Mouse (Mus musculus): ENCODE results near the gene Senp1. TPM values are rescaled to one million over a fixed set of nuclear protein-coding genes. Genes with fewer than 3 reads are reported as not detected.

The Senp1 gene
- polyA plus RNA-seq, 1 experiment from 2014 or later = 28.6 TPM

DNA sequence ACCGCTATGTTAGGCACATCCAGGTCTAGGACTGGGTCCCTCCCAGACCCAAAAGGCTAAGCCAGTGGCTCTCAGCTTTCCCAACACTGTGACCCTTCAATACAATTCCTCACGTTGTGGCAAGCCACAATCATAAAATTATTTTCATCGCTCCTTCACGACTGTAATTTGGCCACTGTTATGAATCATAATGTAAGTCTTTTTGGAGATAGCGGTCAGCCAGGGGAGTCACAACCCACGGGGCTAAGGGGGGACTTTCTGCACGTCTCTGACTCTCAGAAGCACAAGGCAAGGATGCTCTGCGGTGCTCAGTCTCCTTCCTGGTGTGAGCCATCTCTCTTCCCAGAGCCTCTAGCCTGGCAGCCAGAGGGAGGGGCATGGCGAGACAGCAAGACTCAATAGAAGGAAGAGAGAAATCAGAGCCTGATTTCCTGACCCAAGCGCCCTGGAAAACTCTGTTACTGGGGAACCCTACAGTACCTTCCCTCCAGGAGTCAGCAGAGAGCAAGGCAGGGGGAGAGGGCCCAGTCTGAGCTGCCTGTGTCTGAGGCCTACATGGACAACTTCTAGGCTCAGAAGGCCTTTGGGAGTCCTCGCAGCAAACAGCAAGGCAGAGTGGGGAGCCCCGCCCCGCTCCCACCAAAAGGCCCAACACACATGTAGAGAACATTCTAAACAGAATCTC lies 101.4 kb downstream of the Senp1 start:
- peak overlapping the region; percentile 20; the same call in 1 of the 2 replicates for H3K9ac ChIP-seq
- H3K9me3 ChIP-seq = no peaks in the 10 kb centered on the region
- H3K4me2 ChIP-seq = peak overlapping the region; percentile 51
- no peak for ATAC-seq (ENCODE audit: insufficient number of reproducible peaks, low FRiP score, low TSS enrichment, low read depth)
- peaks cover 50% of the 10 kb centered on the region for H3K4me1 ChIP-seq
- WGBS = 46% methylated on average over 13 of the region's 13 CpGs
- H3K4me3 ChIP-seq = no peak overlapping the region
- H3K36me3 ChIP-seq = peaks cover 33% of the 10 kb centered on the region
- H3K27me3 ChIP-seq = no peaks in the 10 kb centered on the region
- peak overlapping the region; percentile 90 for H3K27ac ChIP-seq

DNA sequence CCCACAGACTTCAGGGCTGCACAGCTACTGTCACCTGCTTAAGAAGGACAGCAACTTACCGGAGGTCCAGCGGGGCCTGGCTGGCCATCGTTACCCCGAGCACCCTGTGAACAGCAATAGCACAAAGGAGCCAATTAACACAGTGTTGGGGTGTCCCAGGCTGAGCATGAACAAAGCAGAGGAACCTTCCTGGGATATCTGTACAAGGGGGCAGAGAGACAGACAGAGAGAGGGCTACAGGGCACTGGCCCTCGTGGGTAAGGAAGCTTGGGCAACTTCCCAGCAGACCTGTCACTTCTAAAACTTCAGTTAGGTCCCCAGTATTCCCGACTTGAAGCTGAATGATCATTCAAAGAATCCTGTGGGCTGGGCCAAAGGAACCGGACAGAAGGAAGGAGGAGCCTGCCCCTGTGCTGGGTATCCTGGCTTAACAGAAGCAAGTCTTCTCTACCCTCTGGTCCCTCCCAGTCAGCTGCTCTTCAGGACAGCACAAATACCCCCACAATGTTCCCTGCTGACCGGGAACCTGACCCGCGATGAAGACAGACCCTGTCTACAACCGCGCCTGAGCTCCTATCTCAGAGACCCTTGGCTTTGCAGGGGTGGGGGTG lies 102.2 kb downstream of the Senp1 start:
- no peak overlapping the region for H3K4me3 ChIP-seq
- ATAC-seq (ENCODE audit: insufficient number of reproducible peaks, low FRiP score, low TSS enrichment, low read depth) = no peak
- H3K4me2 ChIP-seq = no peak overlapping the region
- H3K27ac ChIP-seq = peak overlapping the region; percentile 90
- no peaks in the 10 kb centered on the region for H3K9me3 ChIP-seq
- H3K9ac ChIP-seq = 0 out of 2 replicates have a peak overlapping the region, but pooled peaks have one; percentile 10
- H3K27me3 ChIP-seq = no peaks in the 10 kb centered on the region
- 40% methylated on average over 12 of the region's 12 CpGs for WGBS
- H3K4me1 ChIP-seq = peaks cover 42% of the 10 kb centered on the region
- H3K36me3 ChIP-seq = peaks cover 40% of the 10 kb centered on the region

DNA sequence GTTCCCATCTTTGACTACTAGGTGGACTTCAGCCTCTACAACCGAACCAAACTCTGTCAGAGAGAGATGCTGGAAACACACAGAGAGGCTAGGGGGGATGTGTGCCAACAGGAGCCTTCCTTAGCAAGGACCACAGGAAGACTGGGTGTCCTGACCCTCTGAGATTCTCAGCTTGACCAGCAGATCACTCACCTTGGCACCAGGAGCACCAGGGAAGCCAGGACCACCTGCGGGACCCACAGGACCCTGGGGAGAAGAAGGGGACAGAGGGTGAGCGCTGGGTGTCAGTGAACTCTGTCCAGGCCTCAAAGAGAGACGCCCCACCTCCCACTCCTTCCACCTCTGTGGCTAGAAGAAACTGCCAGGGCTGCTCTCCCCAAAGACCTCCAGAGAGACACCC lies 102.8 kb downstream of the Senp1 start:
- Histone ChIP-seq H3K9me3 (no peaks in the 10 kb centered on the region), H3K4me3 (no peak overlapping the region), H3K27me3 (no peaks in the 10 kb centered on the region), H3K4me2 (no peak overlapping the region), H3K4me1 (peaks cover 39% of the 10 kb centered on the region), H3K27ac (peak overlapping the region; percentile 90), H3K9ac (0 out of 2 replicates have a peak overlapping the region, but pooled peaks have one; percentile 10), H3K36me3 (peaks cover 45% of the 10 kb centered on the region)
- WGBS = 32% methylated on average over 4 of the region's 4 CpGs
- ATAC-seq (ENCODE audit: insufficient number of reproducible peaks, low FRiP score, low TSS enrichment, low read depth) = no peak

DNA sequence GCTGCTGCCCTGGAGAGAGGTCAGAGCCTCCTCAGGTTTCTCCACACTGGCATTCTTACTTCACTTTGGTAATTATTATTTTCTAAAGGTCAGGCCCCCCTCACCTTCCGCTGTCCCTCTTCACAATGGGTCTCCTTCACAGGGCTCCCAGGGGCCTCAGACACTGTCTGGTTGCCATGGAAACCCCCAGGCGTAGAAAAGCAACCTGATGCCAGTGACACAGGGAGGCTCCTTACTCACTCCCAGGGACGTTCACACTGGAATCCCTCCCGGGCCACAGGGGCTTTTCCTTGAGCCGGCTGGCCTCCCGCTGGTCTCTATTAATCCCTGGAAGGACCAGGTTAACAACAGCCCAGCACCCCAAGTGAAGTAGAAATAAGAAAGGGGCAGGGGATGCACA lies 103.4 kb downstream of the Senp1 start:
- peak overlapping the region; percentile 80 for H3K27ac ChIP-seq
- H3K27me3 ChIP-seq = no peaks in the 10 kb centered on the region
- H3K4me3 ChIP-seq = no peak overlapping the region
- ATAC-seq (ENCODE audit: insufficient number of reproducible peaks, low FRiP score, low TSS enrichment, low read depth) = no peak
- peaks cover 39% of the 10 kb centered on the region for H3K4me1 ChIP-seq
- no peak overlapping the region for H3K9ac ChIP-seq
- peaks cover 47% of the 10 kb centered on the region for H3K36me3 ChIP-seq
- 4% methylated on average over 6 of the region's 6 CpGs for WGBS
- H3K9me3 ChIP-seq = no peaks in the 10 kb centered on the region
- H3K4me2 ChIP-seq = no peak overlapping the region

DNA sequence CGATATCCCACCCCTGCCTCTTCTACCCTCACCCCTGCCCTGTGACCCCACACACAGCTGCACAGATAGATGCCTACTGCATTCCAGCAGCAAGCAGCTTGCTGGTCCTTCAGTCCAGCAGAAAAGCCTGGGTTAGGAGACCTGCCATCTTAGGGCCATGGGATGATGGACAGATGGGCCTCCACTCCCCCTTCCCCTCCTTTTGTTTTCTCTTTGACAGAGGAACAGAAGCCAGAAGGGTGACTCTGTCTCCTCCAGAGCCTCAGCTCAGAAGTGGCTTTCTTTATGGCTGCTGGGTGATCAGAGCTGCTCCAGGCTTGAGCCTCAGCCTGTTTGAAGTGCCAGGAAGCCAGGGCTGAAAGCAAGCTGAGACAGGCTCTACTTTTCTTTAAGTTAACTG lies 104.0 kb downstream of the Senp1 start:
- H3K4me1 ChIP-seq = peaks cover 39% of the 10 kb centered on the region
- peaks cover 49% of the 10 kb centered on the region for H3K36me3 ChIP-seq

More for the DNA sequence above, 104.0 kb downstream of the Senp1 start:
- Histone ChIP-seq H3K4me2 (no peak overlapping the region), H3K9ac (no peak overlapping the region), H3K4me3 (no peak overlapping the region), H3K27me3 (no peaks in the 10 kb centered on the region), H3K9me3 (no peaks in the 10 kb centered on the region), H3K27ac (peak overlapping the region; percentile 80)
- WGBS = 29% methylated on average over 1 of the region's 1 CpGs
- ATAC-seq (ENCODE audit: insufficient number of reproducible peaks, low FRiP score, low TSS enrichment, low read depth) = no peak

Other genes with a start within 250 kb of the Senp1 start
- gene Hdac7, start 249.2 kb downstream of the Senp1 start, polyA plus RNA-seq (2015; fragmentation: Nextera tagmentation; extraction: Ambion mirVana) = 33.5 and 34.1 TPM in 2 replicates
- gene Vdr, start 183.1 kb downstream of the Senp1 start, polyA plus RNA-seq (2015; fragmentation: Nextera tagmentation; extraction: Ambion mirVana) = 3.4 and 4.2 TPM in 2 replicates
- gene Tmem106c, start 129.5 kb downstream of the Senp1 start, polyA plus RNA-seq (2015; fragmentation: Nextera tagmentation; extraction: Ambion mirVana) = 48.8 and 51.3 TPM in 2 replicates
- gene Col2a1, start 89.0 kb downstream of the Senp1 start, polyA plus RNA-seq (2015; fragmentation: Nextera tagmentation; extraction: Ambion mirVana) = 807 and 885 TPM in 2 replicates
- 47.5 and 77.4 TPM in 2 replicates for gene Pfkm, start 1.2 kb downstream of the Senp1 start, polyA plus RNA-seq (2015; fragmentation: Nextera tagmentation; extraction: Ambion mirVana)
- gene Asb8, start 71.9 kb upstream of the Senp1 start, polyA plus RNA-seq (2015; fragmentation: Nextera tagmentation; extraction: Ambion mirVana) = 46.7 and 56.3 TPM in 2 replicates
- 0.20 and 0.40 TPM in 2 replicates for gene Ccdc184, start 73.4 kb upstream of the Senp1 start, polyA plus RNA-seq (2015; fragmentation: Nextera tagmentation; extraction: Ambion mirVana)
- gene Olfr288, start 101.8 kb upstream of the Senp1 start, polyA plus RNA-seq (2015; fragmentation: Nextera tagmentation; extraction: Ambion mirVana) = not detected in 2 replicates
- gene Gm44579, start 127.2 kb upstream of the Senp1 start, polyA plus RNA-seq (2015; fragmentation: Nextera tagmentation; extraction: Ambion mirVana) = not detected in 2 replicates
- not detected in 2 replicates for gene Olfr287, start 127.3 kb upstream of the Senp1 start, polyA plus RNA-seq (2015; fragmentation: Nextera tagmentation; extraction: Ambion mirVana)
- gene Olfr286, start 140.7 kb upstream of the Senp1 start, polyA plus RNA-seq (2015; fragmentation: Nextera tagmentation; extraction: Ambion mirVana) = not detected in 2 replicates
- gene H1fnt, start 163.5 kb upstream of the Senp1 start, polyA plus RNA-seq (2015; fragmentation: Nextera tagmentation; extraction: Ambion mirVana) = not detected in 2 replicates
- 0.20 and 0.56 TPM in 2 replicates for gene Zfp641, start 202.4 kb upstream of the Senp1 start, polyA plus RNA-seq (2015; fragmentation: Nextera tagmentation; extraction: Ambion mirVana)
- gene Olfr285, start 223.6 kb upstream of the Senp1 start, polyA plus RNA-seq (2015; fragmentation: Nextera tagmentation; extraction: Ambion mirVana) = not detected in 2 replicates
- gene Olfr284, start 247.2 kb upstream of the Senp1 start, polyA plus RNA-seq (2015; fragmentation: Nextera tagmentation; extraction: Ambion mirVana) = not detected in 2 replicates